Mouse (Mus musculus) c-Kit-positive CD71-negative TER-119-negative erythroid progenitor cells, embryonic 14.5 days (primary cell): ENCODE measurements around the gene Saxo2.

Source experiments
- DNase-seq: peaks from one replicate; pipeline ENCODE4 v3.0.0-alpha.2; 2013; ENCODE audit warnings: low read depth

Saxo2 gene

GRCm38 (mm10) chr7:82648353-82649080 lies at the start of gene Saxo2, which contains the start of gene Efl1:
Saxo2 (minus strand) TSS chr7:82648528.
Efl1 (plus strand) TSS chr7:82648614.
- DNase-seq, result peak; percentile 90

GRCm38 (mm10) chr7:82697668-82698067 lies 49.3 kb upstream of the Saxo2 start:
- DNase-seq, result no peak

DNA sequence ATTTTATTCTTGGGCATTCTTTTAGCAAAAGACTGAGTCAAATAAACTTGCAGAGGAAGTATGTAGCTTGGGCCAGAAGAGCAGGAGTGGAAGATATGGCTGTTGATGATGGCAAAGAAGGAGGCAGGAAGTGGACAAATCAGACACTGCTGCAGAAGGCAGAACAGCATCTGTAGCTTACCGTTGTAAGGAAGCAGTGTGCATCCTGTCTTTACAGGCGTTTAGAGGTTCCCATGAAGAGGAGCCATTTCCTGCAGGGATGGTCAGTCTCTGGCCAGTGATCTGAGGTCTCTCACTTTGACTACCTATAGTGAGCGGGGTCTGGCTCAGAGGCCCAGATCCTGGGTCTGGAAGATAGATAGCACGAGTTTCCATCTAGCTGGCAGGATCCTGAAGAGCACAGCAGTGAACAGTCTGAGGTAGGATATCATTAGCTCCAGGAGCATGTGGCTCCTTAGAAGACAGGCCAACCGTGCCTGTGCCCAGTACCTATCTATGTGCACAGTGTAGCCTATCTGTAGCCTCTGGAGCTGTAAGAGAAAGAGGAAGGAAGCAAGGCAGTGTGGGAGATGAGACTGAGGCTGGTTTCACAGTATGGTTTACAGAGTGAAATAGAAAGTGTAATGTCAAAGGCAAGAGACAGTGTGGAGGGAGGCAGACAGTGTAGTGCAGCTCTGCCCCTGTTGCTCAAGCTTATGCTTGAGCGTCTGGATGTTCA lies 42.9 kb upstream of the Saxo2 start:
- peak; percentile 32 for DNase-seq

DNA sequence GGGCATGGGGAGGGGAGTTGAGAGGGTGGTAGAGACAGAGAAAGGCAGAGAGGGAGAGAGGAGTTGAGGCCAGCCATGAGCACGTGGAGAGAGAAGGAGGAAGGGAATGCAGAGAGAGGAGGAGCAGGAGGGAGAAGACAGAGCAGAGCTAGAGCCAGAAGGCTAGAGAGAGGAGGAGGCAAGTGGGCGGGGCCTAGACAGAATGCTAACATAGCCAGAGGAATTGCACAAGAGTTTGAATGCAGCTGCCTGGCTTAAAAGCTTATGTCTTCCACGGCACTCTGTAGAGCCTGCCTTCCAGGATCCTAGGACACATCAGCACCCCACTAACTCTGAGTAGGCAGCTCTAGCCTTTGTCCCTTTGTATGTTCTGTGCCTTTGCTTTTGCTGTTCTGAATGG lies 40.4 kb upstream of the Saxo2 start:
- peak; percentile 29 for DNase-seq

DNA sequence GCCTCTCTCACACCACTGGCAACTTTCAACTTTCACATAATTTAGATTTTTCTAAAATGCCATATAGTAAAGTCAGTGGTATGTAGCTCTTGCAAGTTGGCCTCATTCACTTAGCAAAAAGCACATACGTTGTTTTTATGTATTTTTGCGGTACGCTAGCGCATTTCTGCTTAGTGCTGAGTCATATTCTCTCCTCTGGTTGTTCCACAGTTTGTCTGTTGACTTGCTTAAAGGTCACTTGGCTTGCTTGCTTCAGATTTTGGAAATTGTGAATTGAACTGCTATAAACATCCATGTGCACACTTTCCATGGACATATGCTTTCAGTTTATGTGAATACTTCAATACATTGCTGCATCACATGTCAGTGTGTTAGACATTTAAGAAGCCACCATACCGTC lies 31.6 kb upstream of the Saxo2 start:
- no peak for DNase-seq

DNA sequence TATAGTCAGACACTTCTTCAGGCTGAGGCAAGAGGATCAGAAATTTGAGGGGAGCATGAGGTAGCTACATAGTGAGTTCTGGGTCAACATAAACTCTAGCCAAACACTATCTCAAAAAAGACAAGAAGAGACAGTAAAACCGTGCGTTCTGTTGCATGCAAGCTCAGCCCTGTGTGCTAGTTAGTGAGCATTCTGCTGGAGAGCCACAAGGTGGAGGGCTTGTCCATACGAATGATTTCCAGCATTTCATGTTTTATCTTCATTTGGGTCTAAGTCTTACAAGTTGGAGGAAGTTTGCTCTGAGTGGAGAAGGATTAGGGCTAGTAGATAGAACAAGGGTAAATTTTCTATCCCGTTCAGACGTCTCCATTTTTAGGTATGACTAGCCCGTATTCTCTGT lies 28.5 kb upstream of the Saxo2 start:
- DNase-seq, result no peak

- no peak for DNase-seq
Observed at GRCm38 (mm10) chr7:82676001-82676400, 27.7 kb upstream of the Saxo2 start.

- DNase-seq, result no peak
Observed at GRCm38 (mm10) chr7:82664604-82665003, 16.3 kb upstream of the Saxo2 start.

DNA sequence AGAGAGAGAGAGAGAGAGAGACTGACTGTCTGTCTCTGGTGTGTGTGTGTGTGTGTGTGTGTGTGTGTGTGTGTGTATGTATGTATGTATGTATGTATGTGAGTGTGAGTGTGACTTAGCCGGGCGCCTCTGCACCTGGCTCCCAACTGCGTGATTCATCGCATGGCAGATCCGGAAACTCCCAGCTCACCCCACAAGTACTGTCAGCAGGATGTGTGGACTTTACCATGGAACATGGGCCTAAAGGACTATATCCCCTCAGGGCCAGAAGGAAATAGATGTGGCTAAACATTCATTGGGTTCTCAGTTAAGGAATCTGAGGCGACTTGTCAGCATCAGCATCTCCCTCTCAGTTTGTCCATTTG lies 735 bp upstream of the Saxo2 start:
- peak; percentile 13 for DNase-seq

DNA sequence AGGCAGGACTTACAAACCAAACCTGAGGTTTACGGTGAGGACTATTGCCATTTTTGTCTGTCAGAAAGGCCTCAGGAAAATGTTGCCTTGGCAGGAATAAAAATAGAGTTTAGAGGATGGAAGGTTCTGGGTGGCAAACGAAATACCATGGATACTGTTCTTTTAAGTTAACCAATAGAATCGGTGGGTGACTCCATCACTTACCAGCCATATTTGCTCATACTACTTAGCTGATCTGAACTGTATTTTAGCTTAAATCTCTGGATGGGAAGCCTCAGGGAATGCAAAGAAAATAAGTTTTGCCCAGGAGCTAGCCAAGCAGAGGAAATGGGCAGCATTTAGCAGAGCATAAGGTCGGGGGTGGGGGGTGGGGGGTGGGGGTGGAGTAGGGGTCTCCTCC lies 419 bp downstream of the Saxo2 start:
- DNase-seq, result no peak

- DNase-seq, result no peak
Observed at GRCm38 (mm10) chr7:82647183-82647582, 1.1 kb downstream of the Saxo2 start.

- peak; percentile 46 for DNase-seq
Observed at GRCm38 (mm10) chr7:82625342-82625741, 23.0 kb downstream of the Saxo2 start.

GRCm38 (mm10) chr7:82609629-82610028 lies 38.7 kb downstream of the Saxo2 start:
- DNase-seq, result peak; percentile 3

GRCm38 (mm10) chr7:82605425-82605824 lies 42.9 kb downstream of the Saxo2 start:
- no peak for DNase-seq

DNA sequence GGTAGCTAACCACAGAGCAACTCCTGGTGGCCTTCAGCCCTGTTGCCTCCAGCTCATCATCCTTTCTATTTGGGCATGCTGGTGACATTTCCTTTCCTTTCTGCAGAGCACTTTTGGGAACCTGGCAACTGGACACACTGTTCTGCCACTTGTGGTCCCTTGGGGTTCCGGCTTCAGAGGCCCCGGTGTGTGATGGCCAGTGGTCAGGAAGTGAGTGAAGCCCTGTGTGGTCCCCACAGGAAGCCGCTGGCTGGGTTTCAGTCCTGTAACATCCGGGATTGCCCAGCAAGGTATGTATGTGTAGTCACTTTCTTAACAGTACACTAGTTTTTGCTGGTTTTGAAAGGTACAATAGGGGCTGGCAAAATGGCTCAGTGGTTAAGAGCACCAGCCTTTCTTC lies 46.3 kb downstream of the Saxo2 start:
- no peak for DNase-seq

DNA sequence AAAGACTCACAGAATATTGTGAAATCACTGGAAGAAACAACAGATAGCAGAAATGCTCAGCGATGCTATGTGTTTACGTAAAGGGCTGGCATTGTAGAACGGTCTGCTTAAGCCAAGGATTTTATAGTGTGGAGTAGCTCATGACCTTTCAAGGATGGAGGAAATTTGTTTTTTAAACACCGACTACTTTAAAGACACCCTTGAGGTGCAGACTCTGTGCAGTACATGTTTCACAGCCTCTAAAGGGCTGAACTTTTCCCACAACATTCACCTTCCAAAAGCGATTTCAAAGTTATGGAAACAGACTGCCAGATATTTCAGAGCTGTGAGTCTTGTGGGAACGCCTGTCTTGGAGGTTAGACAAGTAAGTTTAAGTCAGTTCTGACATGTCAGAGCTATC lies 57.4 kb downstream of the Saxo2 start:
- DNase-seq, result no peak
